Mouse (Mus musculus) lung, embryonic 14.5 days (tissue): Measurements from ENCODE around the gene Nr2c2ap. TPM values are rescaled to one million over a fixed set of nuclear protein-coding genes. Genes with fewer than 3 reads are reported as not detected.

Experiments used
- ATAC-seq: fragments of 200-750 bp; cut with Nextera tagmentation; 2 replicates; pipeline ENCODE4 v1.8.0; 2017; ENCODE audit warnings: mild to moderate bottlenecking, moderate TSS enrichment, moderate library complexity; ENCODE audit not compliant: insufficient read depth
- DNase-seq: peaks from one replicate; pipeline ENCODE4 v3.0.0-alpha.2; 2015
- H3K27ac ChIP-seq: fragments of 300-500 bp; sonication (generic); 2 replicates; pipeline ENCODE4 v1.5.1; 2014; ENCODE audit warnings: low read depth, mild to moderate bottlenecking, moderate library complexity
- H3K27me3 ChIP-seq: fragments of 300-500 bp; sonication (generic); 2 replicates; pipeline ENCODE4 v1.6.1; 2014; ENCODE audit warnings: low read length, control low read depth; ENCODE audit not compliant: insufficient read depth
- H3K36me3 ChIP-seq: fragments of 300-500 bp; sonication (generic); 2 replicates; pipeline ENCODE4 v1.6.1; 2014; ENCODE audit warnings: control low read depth; ENCODE audit not compliant: insufficient read depth
- H3K4me1 ChIP-seq: fragments of 300-500 bp; sonication (generic); 2 replicates; pipeline ENCODE4 v1.6.1; 2014; ENCODE audit warnings: antibody characterized with exemption, control low read depth; ENCODE audit not compliant: insufficient read depth
- H3K4me2 ChIP-seq: fragments of 300-500 bp; sonication (generic); 2 replicates; pipeline ENCODE4 v1.6.1; 2014; ENCODE audit warnings: mild to moderate bottlenecking
- H3K4me3 ChIP-seq: fragments of 300-500 bp; sonication (generic); 2 replicates; pipeline ENCODE4 v1.5.1; 2014; ENCODE audit warnings: low read depth, low read length
- H3K9ac ChIP-seq: fragments of 300-500 bp; sonication (generic); 2 replicates; pipeline ENCODE4 v1.6.1; 2014
- H3K9me3 ChIP-seq: fragments of 300-500 bp; sonication (generic); 2 replicates; pipeline ENCODE4 v1.6.1; 2016; ENCODE audit warnings: low read depth, low read length, control low read depth
- CTCF ChIP-seq: IDR thresholded peaks from 2 replicates; pipeline ENCODE4 v1.5.1; 2016; ENCODE audit warnings: antibody characterized with exemption, low read depth
- WGBS: fragments of 180-500 bp; shearing (Covaris S2); extraction: QIAGEN DNeasy Blood & Tissue Kit; methylation state at CpG from one replicate; pipeline ENCODE4 v1.1.7; 2014; 5-methylcytosine and 5-hydroxymethylcytosine counted together
- polyA plus RNA-seq: library from polyadenylated mRNA; unstranded; fragments of >200 nt; fragmentation: Nextera tagmentation; extraction: Ambion mirVana; gene quantifications from 2 replicates; pipeline ENCODE4 v1.2.1, GENCODE M21; 2014

Gene Nr2c2ap
- polyA plus RNA-seq, 1 experiment from 2014 or later = 25.2 TPM

- no peaks in the 10 kb centered on the region for H3K4me1 ChIP-seq
- DNase-seq (no peak), ATAC-seq (no peak)
- TF ChIP-seq CTCF = no peak
- 15% methylated on average over 13 of the region's 13 CpGs for whole genome bisulfite sequencing
- 0 out of 2 replicates have a peak, but pooled peaks cover 3% of the 10 kb centered on the region for H3K27me3 ChIP-seq
- H3K9me3 ChIP-seq = no peaks in the 10 kb centered on the region
- peaks cover 20% of the 10 kb centered on the region; the same call in 1 of the 2 replicates for H3K36me3 ChIP-seq
- no peak overlapping the region for H3K27ac ChIP-seq
- no peak overlapping the region for H3K9ac ChIP-seq
- H3K4me3 ChIP-seq = no peak overlapping the region
- no peak overlapping the region for H3K4me2 ChIP-seq
Measured at GRCm38 (mm10) chr8:70150158-70150557, 19.0 kb downstream of the Nr2c2ap start.

GRCm38 (mm10) chr8:70152537-70153257 lies 21.6 kb downstream of the Nr2c2ap start:
- Histone ChIP-seq H3K9ac (no peak overlapping the region; the same call in 1 of the 2 replicates), H3K36me3 (no peaks in the 10 kb centered on the region), H3K4me2 (peak overlapping the region; percentile 43), H3K4me3 (no peak overlapping the region), H3K27ac (no peak overlapping the region), H3K4me1 (no peaks in the 10 kb centered on the region), H3K9me3 (no peaks in the 10 kb centered on the region), H3K27me3 (0 out of 2 replicates have a peak, but pooled peaks cover 3% of the 10 kb centered on the region)
- TF ChIP-seq CTCF = no peak
- peak; percentile 98 for ATAC-seq
- 12% methylated on average over 22 of the region's 22 CpGs for WGBS
- peak; percentile 91 for DNase-seq

- H3K4me2 ChIP-seq = no peak overlapping the region
- no peak overlapping the region for H3K27ac ChIP-seq
- no peaks in the 10 kb centered on the region for H3K27me3 ChIP-seq
- no peaks in the 10 kb centered on the region for H3K9me3 ChIP-seq
- H3K36me3 ChIP-seq = no peaks in the 10 kb centered on the region
- no peak for TF ChIP-seq CTCF
- ATAC-seq (no peak), DNase-seq (no peak)
- no peak overlapping the region for H3K9ac ChIP-seq
- H3K4me3 ChIP-seq = no peak overlapping the region
- WGBS = 96% methylated on average over 1 of the region's 1 CpGs
- H3K4me1 ChIP-seq = no peaks in the 10 kb centered on the region
Measured at GRCm38 (mm10) chr8:70157240-70157800, 26.2 kb downstream of the Nr2c2ap start.

- Histone ChIP-seq H3K9me3 (no peaks in the 10 kb centered on the region), H3K27me3 (no peaks in the 10 kb centered on the region), H3K4me2 (peak overlapping the region; percentile 82), H3K36me3 (no peaks in the 10 kb centered on the region), H3K4me3 (peak overlapping the region; percentile 48), H3K27ac (no peak overlapping the region), H3K9ac (peak overlapping the region; percentile 35; the same call in 1 of the 2 replicates), H3K4me1 (no peaks in the 10 kb centered on the region)
- DNase-seq = peak; percentile 88
- no peak for TF ChIP-seq CTCF
- ATAC-seq = peak; percentile 91
- WGBS = 8% methylated on average over 40 of the region's 40 CpGs
Measured at GRCm38 (mm10) chr8:70158069-70158853, 27.1 kb downstream of the Nr2c2ap start.

GRCm38 (mm10) chr8:70159211-70159610 lies 28.1 kb downstream of the Nr2c2ap start:
- Histone ChIP-seq H3K9ac (no peak overlapping the region), H3K9me3 (no peaks in the 10 kb centered on the region), H3K4me2 (no peak overlapping the region), H3K36me3 (no peaks in the 10 kb centered on the region), H3K27me3 (no peaks in the 10 kb centered on the region), H3K27ac (no peak overlapping the region), H3K4me3 (no peak overlapping the region), H3K4me1 (no peaks in the 10 kb centered on the region)
- 70% methylated on average over 4 of the region's 4 CpGs for WGBS
- no peak for ATAC-seq
- no peak for TF ChIP-seq CTCF
- no peak for DNase-seq

GRCm38 (mm10) chr8:70160015-70160414 lies 28.9 kb downstream of the Nr2c2ap start:
- Histone ChIP-seq H3K27ac (no peak overlapping the region), H3K9me3 (no peaks in the 10 kb centered on the region), H3K4me2 (no peak overlapping the region), H3K9ac (no peak overlapping the region), H3K36me3 (no peaks in the 10 kb centered on the region), H3K4me1 (no peaks in the 10 kb centered on the region), H3K27me3 (0 out of 2 replicates have a peak, but pooled peaks cover under 1% of the 10 kb centered on the region), H3K4me3 (no peak overlapping the region)
- 53% methylated on average over 13 of the region's 13 CpGs for WGBS
- ATAC-seq (no peak), DNase-seq (no peak)
- TF ChIP-seq CTCF = no peak

GRCm38 (mm10) chr8:70163316-70163715 lies 32.2 kb downstream of the Nr2c2ap start:
- Histone ChIP-seq H3K27me3 (peaks cover 16% of the 10 kb centered on the region), H3K4me3 (no peak overlapping the region)
- 80% methylated on average over 3 of the region's 3 CpGs for WGBS

More at GRCm38 (mm10) chr8:70163316-70163715, 32.2 kb downstream of the Nr2c2ap start:
- TF ChIP-seq CTCF = no peak
- Histone ChIP-seq H3K36me3 (no peaks in the 10 kb centered on the region), H3K4me1 (no peaks in the 10 kb centered on the region), H3K9me3 (no peaks in the 10 kb centered on the region), H3K27ac (no peak overlapping the region), H3K4me2 (no peak overlapping the region), H3K9ac (no peak overlapping the region)
- ATAC-seq = no peak
- no peak for DNase-seq
